Mouse (Mus musculus) neural tube, embryonic 13.5 days (tissue): Measurements from ENCODE around the gene Iqcj. TPM values are rescaled to one million over a fixed set of nuclear protein-coding genes. Genes with fewer than 3 reads are reported as not detected.

Source experiments
- ATAC-seq: fragments of 200-750 bp; cut with Nextera tagmentation; 2 replicates; pipeline ENCODE4 v1.8.0; 2017; ENCODE audit warnings: low read depth, mild to moderate bottlenecking, moderate TSS enrichment, moderate library complexity
- H3K27ac ChIP-seq: fragments of 300-500 bp; sonication (generic); replicated peaks from 2 replicates; pipeline ENCODE4 v1.5.1; 2015; ENCODE audit warnings: moderate library complexity, mild to moderate bottlenecking, inconsistent platforms
- H3K27me3 ChIP-seq: fragments of 300-500 bp; sonication (generic); 2 replicates; pipeline ENCODE4 v1.6.1; 2015; ENCODE audit warnings: mild to moderate bottlenecking, inconsistent platforms
- H3K36me3 ChIP-seq: fragments of 300-500 bp; sonication (generic); 2 replicates; pipeline ENCODE4 v1.6.1; 2015; ENCODE audit warnings: mild to moderate bottlenecking, inconsistent platforms
- H3K4me1 ChIP-seq: fragments of 300-500 bp; sonication (generic); replicated peaks from 2 replicates; pipeline ENCODE4 v1.6.1; 2015; ENCODE audit warnings: inconsistent platforms
- H3K4me2 ChIP-seq: fragments of 300-500 bp; sonication (generic); 2 replicates; pipeline ENCODE4 v1.6.1; 2015; ENCODE audit warnings: inconsistent platforms, mild to moderate bottlenecking, moderate library complexity
- H3K4me3 ChIP-seq: fragments of 300-500 bp; sonication (generic); 2 replicates; pipeline ENCODE4 v1.5.1; 2015; ENCODE audit warnings: mild to moderate bottlenecking, inconsistent platforms
- H3K9ac ChIP-seq: fragments of 300-500 bp; sonication (generic); 2 replicates; pipeline ENCODE4 v1.6.1; 2015; ENCODE audit warnings: moderate library complexity, mild to moderate bottlenecking, inconsistent platforms
- H3K9me3 ChIP-seq: fragments of 300-500 bp; sonication (generic); 2 replicates; pipeline ENCODE4 v1.6.1; 2016; ENCODE audit warnings: inconsistent platforms
- WGBS: fragments of 180-500 bp; shearing (Covaris S2); methylation state at CpG from one replicate; pipeline ENCODE4 v1.1.7; 2015; 5-methylcytosine and 5-hydroxymethylcytosine counted together
- polyA plus RNA-seq: library from polyadenylated mRNA; unstranded; fragments of >200 nt; fragmentation: Nextera tagmentation; extraction: Ambion mirVana; gene quantifications from 2 replicates; pipeline ENCODE4 v1.2.1, GENCODE M21; 2015

The Iqcj gene
- polyA plus RNA-seq, 1 experiment from 2014 or later = 0.45 TPM

DNA sequence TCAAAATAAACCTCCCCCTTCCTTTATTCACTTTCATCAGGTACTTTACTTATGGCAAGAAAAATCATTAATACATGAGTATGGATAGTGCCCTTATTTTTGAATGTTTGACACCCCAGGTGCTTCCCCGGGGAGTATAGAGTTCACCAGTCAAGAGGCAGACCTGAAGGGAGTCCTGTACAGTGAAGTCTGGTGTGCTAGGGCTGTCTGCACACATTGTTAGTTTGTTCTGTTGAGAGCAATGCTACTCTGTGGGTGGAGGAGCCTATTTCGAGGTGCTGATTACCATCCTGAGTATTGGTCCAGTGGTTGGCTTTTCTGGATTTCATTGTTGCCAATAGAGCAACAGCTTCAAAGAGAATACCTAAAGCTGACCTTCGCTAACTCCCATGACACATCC lies 26.1 kb downstream of the Iqcj start:
- Histone ChIP-seq H3K4me2 (no peak overlapping the region), H3K27ac (no peak overlapping the region), H3K4me3 (no peak overlapping the region), H3K9me3 (no peaks in the 10 kb centered on the region), H3K9ac (no peak overlapping the region), H3K36me3 (no peaks in the 10 kb centered on the region), H3K27me3 (no peaks in the 10 kb centered on the region), H3K4me1 (no peaks in the 10 kb centered on the region)
- 91% methylated on average over 3 of the region's 3 CpGs for WGBS
- no peak for ATAC-seq

DNA sequence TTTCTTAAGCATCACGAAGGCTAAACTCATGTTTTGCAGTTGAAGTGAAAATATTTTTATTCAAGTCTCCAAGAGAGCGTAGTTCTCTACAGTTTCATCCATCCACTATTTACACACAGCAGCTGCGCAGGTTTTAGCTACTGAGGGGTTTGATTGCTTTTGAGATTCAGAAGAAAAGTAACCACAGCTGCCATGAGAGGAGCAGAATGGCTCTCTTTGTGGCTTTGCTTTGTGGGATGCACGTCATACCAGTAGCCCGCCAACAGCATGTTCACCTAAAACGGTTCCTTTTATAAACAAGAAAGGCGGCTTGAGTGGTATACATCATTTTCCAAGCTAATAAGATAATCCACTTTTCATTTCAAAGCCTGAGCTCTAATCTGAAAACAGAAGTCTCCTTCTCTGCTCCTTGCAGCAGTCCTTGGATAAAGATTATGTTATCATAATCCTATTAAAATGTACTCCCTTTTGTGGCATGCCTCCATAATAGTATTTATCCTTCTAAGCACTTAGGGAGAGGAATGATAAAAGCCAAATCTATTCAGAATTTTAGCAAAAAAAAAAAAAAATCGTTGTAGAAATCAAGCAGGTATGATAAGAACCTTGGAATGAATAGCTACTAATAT lies 26.7 kb downstream of the Iqcj start:
- no peaks in the 10 kb centered on the region for H3K27me3 ChIP-seq
- no peak overlapping the region for H3K4me2 ChIP-seq
- H3K4me3 ChIP-seq = no peak overlapping the region
- no peaks in the 10 kb centered on the region for H3K4me1 ChIP-seq
- ATAC-seq = no peak
- no peaks in the 10 kb centered on the region for H3K36me3 ChIP-seq
- WGBS = 78% methylated on average over 8 of the region's 8 CpGs
- no peaks in the 10 kb centered on the region for H3K9me3 ChIP-seq
- no peak overlapping the region for H3K9ac ChIP-seq
- H3K27ac ChIP-seq = no peak overlapping the region

DNA sequence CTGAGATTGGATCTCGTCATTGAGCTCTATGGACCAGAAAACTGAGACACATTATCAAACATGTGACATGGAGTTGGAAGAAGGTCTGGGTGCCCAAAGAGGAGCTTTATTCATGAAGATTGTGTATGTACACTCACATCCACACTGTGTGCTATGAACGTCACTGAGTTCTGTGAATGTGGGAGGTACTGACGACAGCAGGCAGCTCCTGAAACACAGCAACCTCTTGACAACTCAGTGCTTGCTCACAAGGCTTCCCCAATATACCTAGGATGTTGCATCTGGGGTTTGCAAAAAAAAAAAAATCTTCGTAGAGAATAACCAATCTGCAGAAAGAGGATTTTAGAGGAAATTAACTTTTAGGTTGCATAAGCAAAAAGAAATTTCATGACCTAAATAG lies 31.1 kb downstream of the Iqcj start:
- Histone ChIP-seq H3K36me3 (no peaks in the 10 kb centered on the region), H3K9ac (no peak overlapping the region), H3K4me3 (no peak overlapping the region), H3K4me2 (no peak overlapping the region), H3K9me3 (no peaks in the 10 kb centered on the region), H3K4me1 (no peaks in the 10 kb centered on the region), H3K27ac (no peak overlapping the region), H3K27me3 (no peaks in the 10 kb centered on the region)
- WGBS = 88% methylated on average over 4 of the region's 4 CpGs
- ATAC-seq = no peak

DNA sequence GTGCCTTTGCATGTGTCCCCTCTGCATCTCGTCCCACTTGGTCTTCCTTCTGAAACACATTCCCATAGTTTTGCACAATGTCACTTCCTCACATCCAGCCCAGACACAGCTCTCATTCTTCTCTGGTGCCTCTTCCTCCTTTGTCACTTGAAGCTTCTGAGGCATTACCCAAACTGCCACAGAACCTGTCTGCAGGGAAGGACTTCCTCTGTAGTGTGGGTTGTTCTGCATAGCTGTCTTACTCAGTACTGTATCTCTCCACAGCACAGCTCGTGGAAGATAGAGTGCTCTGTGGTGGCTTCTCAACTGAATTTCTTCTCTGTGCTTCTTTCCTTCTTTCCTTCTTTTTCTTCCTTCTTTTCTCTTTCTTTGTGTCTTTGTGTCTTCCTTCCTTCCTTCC lies 33.4 kb downstream of the Iqcj start:
- Histone ChIP-seq H3K27ac (no peak overlapping the region), H3K4me3 (no peak overlapping the region), H3K9ac (no peak overlapping the region), H3K36me3 (no peaks in the 10 kb centered on the region), H3K4me2 (no peak overlapping the region), H3K9me3 (no peaks in the 10 kb centered on the region), H3K4me1 (no peaks in the 10 kb centered on the region), H3K27me3 (no peaks in the 10 kb centered on the region)
- ATAC-seq = no peak
- 84% methylated on average over 2 of the region's 2 CpGs for WGBS

DNA sequence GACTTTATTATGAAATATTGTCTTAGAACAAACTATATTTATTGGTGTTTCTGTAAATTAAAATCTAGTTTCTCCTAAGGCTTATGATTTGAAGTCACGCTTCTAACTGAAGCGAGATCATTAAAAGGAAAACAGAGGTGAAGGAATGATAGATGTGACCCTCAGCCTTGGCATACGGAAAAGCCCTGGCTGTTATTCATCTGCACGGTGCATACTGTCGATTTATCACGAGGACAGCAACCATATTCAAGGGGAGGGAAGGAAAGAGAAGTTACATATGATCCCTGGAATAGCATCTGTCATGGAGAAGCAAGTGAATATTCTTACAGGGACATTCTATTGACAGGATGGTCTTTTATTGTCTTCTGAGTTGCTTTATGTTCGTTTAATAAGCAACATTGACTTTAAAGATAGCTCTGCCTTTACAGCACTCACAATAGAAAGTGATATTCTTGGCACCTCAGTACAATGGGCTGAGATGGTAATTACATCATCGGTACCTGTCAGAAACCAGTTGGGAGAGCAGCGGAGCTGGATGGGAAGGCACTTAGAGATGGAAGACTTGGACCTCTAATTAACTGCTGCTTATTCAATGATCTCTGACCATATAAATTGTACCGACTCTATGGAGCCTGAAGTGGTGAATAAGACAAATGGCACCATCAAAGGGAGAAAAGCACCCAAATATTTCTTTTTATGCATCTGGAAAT lies 38.6 kb downstream of the Iqcj start:
- H3K36me3 ChIP-seq = no peaks in the 10 kb centered on the region
- WGBS = 64% methylated on average over 10 of the region's 10 CpGs
- no peaks in the 10 kb centered on the region for H3K4me1 ChIP-seq
- no peaks in the 10 kb centered on the region for H3K27me3 ChIP-seq
- H3K9me3 ChIP-seq = no peaks in the 10 kb centered on the region
- no peak overlapping the region for H3K4me2 ChIP-seq
- no peak overlapping the region for H3K4me3 ChIP-seq
- no peak overlapping the region for H3K9ac ChIP-seq
- ATAC-seq = no peak
- no peak overlapping the region for H3K27ac ChIP-seq

DNA sequence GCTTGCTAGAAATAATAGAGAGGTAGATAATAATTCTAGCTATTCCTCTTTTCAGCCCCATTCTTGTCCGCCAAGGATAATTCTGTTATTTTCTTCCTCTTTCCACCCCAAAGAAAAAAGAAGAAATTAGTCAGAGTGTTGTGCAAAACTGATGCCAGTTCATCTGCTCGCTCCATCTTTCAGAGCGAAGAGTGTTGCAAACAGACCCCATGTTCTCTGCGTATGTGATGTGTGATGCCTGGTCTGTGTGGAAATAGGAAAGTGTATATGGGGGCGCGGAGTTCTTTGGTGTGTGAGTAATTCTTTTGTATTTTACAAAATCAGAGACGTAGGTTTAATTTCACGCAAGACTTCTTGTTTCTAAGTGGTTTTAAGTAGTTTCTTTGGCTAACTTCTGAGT lies 39.2 kb downstream of the Iqcj start:
- no peaks in the 10 kb centered on the region for H3K4me1 ChIP-seq
- H3K9ac ChIP-seq = no peak overlapping the region
- no peak overlapping the region for H3K4me3 ChIP-seq
- H3K27me3 ChIP-seq = no peaks in the 10 kb centered on the region
- ATAC-seq = no peak
- no peak overlapping the region for H3K4me2 ChIP-seq
- H3K36me3 ChIP-seq = no peaks in the 10 kb centered on the region
- 83% methylated on average over 8 of the region's 8 CpGs for WGBS
- H3K27ac ChIP-seq = no peak overlapping the region
- no peaks in the 10 kb centered on the region for H3K9me3 ChIP-seq

DNA sequence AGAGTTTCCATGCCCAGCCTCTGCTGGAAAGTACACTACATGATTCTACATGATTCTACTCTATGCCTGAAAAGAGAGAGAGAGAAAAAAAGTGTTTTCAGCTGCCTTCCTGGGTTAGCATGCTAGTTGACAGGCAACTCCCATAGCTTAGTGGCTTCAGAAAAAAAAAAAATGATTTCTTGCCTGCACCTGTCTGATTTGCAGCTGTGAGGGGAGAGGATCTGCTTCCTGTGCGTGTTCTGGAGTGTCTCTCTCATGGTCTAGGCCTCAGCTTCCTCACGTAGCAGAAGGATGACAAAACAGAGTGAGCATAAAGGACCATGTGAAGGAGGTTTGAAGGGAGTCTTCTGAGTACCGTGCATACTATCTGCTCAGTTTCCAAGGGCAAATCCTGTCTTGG lies 39.9 kb downstream of the Iqcj start:
- no peak overlapping the region for H3K4me2 ChIP-seq
- no peak overlapping the region for H3K9ac ChIP-seq
- no peaks in the 10 kb centered on the region for H3K9me3 ChIP-seq
- no peak for ATAC-seq
- H3K27ac ChIP-seq = no peak overlapping the region
- no peaks in the 10 kb centered on the region for H3K36me3 ChIP-seq
- no peaks in the 10 kb centered on the region for H3K4me1 ChIP-seq
- 90% methylated on average over 3 of the region's 3 CpGs for WGBS
- no peak overlapping the region for H3K4me3 ChIP-seq
- H3K27me3 ChIP-seq = no peaks in the 10 kb centered on the region

DNA sequence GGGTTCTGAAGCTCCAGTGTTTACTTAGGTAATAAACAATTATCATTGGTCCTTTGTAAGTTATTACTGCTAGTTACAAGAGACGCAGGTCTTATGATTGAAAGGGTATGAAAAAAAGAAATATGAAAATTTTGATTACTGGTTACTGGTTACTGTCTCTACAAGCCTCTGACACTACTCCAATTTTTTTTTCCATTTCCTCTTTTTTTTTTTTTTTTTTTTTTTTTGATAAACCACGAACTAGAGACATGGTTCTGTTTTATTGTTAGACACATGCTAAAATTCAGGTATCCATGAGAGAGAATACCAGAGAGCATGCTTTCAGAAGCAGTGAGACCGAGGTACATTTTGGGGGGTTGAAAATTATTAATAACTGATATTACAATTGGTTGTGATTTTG lies 43.8 kb downstream of the Iqcj start:
- no peak overlapping the region for H3K27ac ChIP-seq
- no peak overlapping the region for H3K4me2 ChIP-seq
- H3K36me3 ChIP-seq = no peaks in the 10 kb centered on the region
- H3K9me3 ChIP-seq = no peaks in the 10 kb centered on the region
- ATAC-seq = no peak
- H3K4me1 ChIP-seq = no peaks in the 10 kb centered on the region
- no peak overlapping the region for H3K4me3 ChIP-seq
- H3K9ac ChIP-seq = no peak overlapping the region
- H3K27me3 ChIP-seq = no peaks in the 10 kb centered on the region
- 87% methylated on average over 3 of the region's 3 CpGs for WGBS

DNA sequence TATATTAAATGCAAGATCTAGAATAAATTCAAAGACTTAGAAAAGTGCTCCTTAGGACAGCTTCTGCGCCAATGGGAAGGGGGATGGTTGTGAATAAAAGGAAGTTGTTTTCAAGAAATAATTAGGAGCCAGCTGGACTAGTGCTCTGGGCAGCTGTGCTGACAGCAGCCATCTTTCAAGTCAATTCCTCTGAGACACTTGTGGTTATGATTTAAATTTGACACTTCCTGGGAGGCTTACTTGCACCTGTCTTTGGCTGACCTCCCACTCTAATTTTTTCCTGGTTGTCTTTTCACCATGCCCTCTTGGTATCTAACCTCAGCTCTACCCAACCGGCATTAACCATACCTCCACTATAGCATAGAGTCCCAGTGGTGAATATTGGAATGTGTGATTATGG lies 55.0 kb downstream of the Iqcj start:
- Histone ChIP-seq H3K27me3 (no peaks in the 10 kb centered on the region), H3K4me3 (no peak overlapping the region), H3K36me3 (no peaks in the 10 kb centered on the region), H3K9me3 (no peaks in the 10 kb centered on the region), H3K4me2 (no peak overlapping the region), H3K27ac (no peak overlapping the region), H3K9ac (no peak overlapping the region), H3K4me1 (no peaks in the 10 kb centered on the region)
- 81% methylated on average over 2 of the region's 2 CpGs for WGBS
- no peak for ATAC-seq

DNA sequence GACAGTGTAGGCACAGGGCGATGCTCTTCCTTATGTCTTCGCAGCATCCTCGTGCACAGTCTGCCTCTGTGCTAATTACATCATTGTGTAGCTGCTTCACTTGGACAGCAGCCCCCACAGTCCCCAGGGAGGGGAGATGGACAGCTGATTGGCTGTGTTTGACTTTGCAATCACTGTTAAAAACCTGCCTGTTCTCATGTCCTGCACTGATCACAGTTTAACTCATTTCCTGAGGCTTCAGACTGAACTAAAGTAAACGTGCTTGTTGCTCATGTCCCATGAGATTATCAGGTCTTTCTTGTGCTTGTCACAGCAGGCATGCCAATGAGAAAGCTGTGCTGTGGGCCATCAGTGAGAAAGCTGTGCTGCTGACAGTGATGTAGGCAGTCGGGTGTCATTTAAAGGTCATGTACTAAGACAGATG lies 60.5 kb downstream of the Iqcj start:
- Histone ChIP-seq H3K27me3 (no peaks in the 10 kb centered on the region), H3K4me3 (no peak overlapping the region), H3K4me1 (peaks cover 15% of the 10 kb centered on the region), H3K36me3 (no peaks in the 10 kb centered on the region), H3K9me3 (no peaks in the 10 kb centered on the region), H3K9ac (no peak overlapping the region), H3K4me2 (no peak overlapping the region), H3K27ac (no peak overlapping the region)
- WGBS = 30% methylated on average over 5 of the region's 5 CpGs
- ATAC-seq = peak; percentile 47

DNA sequence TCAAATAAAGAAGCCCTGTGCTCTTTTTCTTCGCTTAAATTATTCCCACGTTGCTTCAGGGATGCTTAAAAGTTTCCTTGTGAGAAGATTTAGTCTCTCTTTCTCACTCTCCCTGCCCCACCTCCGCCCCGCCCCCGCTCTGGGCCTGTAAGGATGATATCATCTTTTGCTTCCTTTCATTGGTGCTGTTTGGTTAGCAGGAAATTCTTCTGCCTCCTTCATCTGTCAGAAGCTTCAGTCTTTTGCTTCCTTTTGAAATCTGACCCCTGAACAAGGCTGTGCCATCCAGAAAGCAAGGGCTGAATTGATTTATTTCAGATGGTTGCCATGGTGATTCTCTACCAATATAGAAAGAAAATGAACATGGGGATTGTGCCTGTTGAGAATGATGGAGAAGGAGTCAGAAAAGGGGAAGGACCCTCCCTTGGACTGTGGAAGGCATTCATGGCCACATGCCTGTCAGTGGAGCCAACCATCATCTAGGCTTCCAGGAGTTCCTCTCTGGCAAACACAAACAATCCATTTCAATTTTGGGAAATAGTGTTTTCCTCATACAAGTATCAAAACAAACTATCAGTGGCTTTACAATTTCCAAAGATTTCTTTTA lies 62.5 kb downstream of the Iqcj start:
- no peak overlapping the region for H3K27ac ChIP-seq
- H3K9me3 ChIP-seq = no peaks in the 10 kb centered on the region
- 22% methylated on average over 5 of the region's 5 CpGs for WGBS
- H3K27me3 ChIP-seq = no peaks in the 10 kb centered on the region
- no peak for ATAC-seq
- no peak overlapping the region for H3K4me2 ChIP-seq
- no peak overlapping the region for H3K9ac ChIP-seq
- H3K4me3 ChIP-seq = no peak overlapping the region
- peaks cover 22% of the 10 kb centered on the region for H3K4me1 ChIP-seq
- H3K36me3 ChIP-seq = no peaks in the 10 kb centered on the region

DNA sequence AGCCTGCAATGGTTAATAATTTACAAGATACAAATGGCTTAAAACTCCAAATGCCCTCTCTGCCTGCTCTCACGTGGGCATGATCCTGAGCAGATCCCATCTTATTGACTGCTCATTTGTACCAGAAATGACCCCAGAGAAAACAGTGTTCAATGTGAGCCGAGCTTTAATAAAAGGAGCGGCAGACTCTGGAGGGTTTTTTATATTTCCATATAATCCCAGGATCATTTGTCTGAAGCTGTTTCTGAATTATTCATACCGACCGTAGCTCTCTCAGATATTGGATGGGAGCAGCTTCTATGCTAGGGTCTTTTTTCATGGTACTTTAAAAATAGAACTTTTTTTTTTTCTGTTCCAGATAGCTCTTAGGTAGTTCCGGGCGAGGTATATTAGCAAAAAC lies 67.7 kb downstream of the Iqcj start:
- Histone ChIP-seq H3K36me3 (no peaks in the 10 kb centered on the region), H3K27me3 (no peaks in the 10 kb centered on the region), H3K4me3 (no peak overlapping the region), H3K27ac (peak overlapping the region; percentile 62), H3K4me1 (peaks cover 20% of the 10 kb centered on the region), H3K4me2 (0 out of 2 replicates have a peak overlapping the region, but pooled peaks have one; percentile 3), H3K9ac (no peak overlapping the region), H3K9me3 (no peaks in the 10 kb centered on the region)
- peak; percentile 81 for ATAC-seq
- WGBS = 43% methylated on average over 7 of the region's 7 CpGs
